Mouse (Mus musculus): Measurements from ENCODE around the gene Gpc6.

Gpc6 gene

DNA sequence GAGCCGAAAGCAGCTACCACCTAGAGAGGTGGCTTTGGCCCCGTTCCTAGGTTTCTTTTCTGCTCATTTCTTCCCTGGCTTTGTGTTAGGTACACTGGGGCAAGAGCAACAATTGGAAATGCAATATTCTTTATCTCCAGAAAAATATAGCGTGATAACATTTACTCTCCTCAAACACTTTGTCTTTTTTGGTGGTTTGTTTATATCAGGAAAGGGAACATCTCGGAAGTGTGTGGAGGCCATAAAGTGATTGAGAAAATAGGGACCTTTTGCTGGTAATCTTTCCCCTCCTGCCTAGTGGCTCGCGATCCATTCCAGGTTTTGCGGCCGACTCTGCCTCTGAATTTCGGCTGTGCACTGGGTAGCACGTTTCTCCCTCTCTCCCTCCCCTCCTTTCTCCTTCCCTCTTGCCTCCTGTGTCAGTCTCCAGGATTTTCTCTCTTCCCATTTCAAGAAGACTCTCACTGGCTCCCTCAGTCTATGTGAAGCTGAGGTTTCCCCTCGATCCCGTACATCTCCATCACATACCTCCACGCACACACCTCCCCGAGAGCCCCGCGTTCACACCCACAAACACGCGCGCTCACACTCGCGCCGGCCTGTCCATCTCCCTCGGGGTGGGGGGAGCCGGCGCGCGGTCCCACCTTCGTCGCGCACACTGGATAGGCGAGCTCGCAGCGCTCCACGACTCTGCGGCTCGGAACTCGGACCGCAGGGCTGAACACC is at the start of gene Gpc6:
Gene Gpc6, plus strand, starts transcription at position 440 of the 726 bp plus-strand sequence.
- peak; percentile 67 for DNase-seq

GRCm38 (mm10) chr14:116882480-116883044 is 42.6 kb upstream of the Gpc6 start:
- DNase-seq = no peak

GRCm38 (mm10) chr14:116894316-116894715 is 30.8 kb upstream of the Gpc6 start:
- no peak for DNase-seq

DNA sequence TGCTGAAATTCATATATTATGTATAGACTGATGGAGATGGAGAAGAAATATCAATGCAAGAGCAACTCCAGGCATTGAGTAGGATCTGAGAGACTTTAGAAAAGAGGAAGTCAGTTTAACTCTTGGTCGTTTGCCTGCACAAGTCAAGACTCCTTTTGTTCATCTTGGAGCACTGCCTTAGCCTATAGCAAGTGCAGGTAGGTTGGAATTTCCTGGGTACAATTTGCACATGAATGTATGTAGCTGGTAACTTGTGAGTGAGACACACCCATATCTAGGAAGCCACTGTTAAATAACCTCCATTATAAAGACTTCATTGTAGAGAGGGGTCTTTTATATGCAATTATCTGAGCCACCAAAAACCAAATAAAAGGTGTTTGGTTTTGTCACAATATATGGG is 27.1 kb upstream of the Gpc6 start:
- DNase-seq = no peak

DNA sequence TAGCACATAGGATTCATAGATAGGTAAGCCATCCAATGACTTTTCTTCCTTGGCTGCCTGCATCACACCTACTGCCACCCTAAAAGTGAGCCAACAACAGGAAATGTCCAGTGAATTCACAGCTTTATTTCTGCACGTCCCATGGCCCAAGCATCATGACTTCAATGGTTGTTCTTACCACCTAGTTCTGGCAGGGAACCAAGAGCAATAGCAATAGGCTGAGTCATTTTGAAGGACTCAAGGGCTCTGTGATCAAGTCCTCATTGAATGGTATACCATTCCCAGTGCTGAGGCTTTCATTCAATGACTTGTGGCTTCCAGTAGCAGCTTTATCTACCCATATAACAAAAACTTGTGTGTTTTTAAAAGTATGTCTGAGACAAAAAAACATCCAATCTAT is 13.3 kb upstream of the Gpc6 start:
- no peak for DNase-seq

DNA sequence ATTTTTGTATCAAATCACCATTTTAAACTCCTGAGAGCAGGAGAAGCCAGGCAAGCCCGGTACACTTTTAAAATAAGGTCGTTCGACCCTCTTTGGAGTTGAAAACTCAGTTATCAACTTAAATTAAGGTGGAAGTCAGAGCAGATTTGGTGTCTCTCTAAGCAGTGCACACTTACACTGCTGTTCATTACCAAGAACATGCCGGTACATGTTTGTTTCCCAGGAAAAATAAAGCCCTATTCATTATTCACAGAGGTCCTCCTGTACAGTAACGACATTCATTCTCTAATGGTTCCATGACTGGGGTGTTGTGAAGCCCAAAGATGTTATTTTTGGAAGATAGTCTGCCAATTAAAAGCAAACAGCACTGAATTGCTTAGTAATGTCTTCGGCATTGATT is 8.2 kb upstream of the Gpc6 start:
- DNase-seq = no peak

- DNase-seq = no peak
Measured at GRCm38 (mm10) chr14:116924266-116924665, 849 bp upstream of the Gpc6 start.

DNA sequence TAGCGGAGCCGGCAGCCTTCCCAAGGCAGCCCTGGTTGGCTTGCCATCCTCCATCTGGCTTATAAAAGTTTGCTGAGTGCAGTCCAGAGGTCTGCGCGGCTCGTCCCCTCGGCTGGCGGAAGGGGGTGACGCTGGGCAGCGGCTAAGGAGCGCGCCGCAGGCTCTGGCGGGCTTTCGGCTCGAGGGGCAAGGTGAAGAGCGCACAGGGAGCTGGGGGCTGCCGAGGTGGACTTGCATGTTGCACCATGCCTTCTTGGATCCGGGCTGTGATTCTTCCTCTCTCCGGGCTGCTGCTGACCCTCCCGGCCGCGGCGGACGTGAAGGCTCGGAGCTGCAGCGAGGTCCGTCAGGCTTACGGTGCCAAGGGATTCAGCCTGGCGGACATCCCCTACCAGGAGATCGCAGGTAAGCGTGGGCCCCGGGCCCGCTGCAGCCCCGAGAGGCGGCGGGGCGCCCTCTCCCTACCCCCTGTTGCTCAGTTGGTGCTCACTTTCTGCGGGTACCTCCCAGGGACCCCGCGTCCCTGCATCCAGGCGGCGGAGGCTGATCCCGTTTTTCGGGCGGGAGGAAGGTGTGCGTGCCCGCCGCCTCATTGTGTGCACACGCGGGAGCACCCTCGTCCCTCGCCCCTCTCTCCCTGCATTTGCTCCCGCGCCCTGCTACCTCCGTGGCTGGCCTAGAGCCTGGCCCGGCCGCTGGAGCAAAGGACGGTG is 732 bp downstream of the Gpc6 start:
- DNase-seq = peak; percentile 19

- DNase-seq = peak; percentile 31
Measured at GRCm38 (mm10) chr14:116926404-116927171, 1.5 kb downstream of the Gpc6 start.

GRCm38 (mm10) chr14:116927341-116928315 is 2.5 kb downstream of the Gpc6 start:
- no peak for DNase-seq

DNA sequence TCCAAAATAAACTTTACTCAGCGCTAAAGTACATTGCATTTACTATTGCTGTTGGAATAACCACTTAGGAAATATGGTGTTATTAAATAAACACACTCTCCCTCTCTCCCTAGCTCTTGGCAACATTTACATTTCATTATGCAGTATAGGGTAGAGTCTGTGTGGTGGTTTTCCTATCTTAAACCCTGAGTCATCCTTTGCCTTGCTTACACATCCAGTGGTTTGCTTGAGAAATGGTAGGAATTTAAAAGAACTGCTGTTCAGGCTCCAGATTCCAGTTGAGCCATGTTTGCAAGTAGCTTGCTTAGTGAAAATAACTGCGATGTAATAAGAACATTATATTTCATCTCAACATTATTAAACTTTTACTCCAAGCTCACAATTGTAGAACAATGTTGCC is 3.3 kb downstream of the Gpc6 start:
- no peak for DNase-seq

GRCm38 (mm10) chr14:116928796-116929529 is 3.8 kb downstream of the Gpc6 start:
- no peak for DNase-seq

DNA sequence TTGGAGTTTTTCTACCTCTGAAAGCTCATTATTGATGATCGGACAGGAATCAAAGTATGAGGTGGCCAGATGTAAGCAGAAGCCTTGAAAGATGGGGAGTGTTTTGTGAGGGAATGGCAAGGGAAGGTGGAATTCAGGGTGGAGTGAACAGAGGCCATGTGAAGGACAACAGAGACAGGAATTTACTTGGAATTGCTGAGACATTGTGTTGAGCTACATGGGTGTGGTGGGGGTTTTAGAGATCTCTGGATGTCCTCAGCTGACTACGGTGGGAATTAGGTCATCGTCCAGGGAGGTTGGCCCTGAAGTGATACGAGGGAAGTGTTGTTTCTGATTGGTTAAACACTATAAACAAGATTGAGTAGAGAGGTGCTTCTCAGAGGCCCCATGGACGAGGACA is 8.7 kb downstream of the Gpc6 start:
- DNase-seq = no peak

DNA sequence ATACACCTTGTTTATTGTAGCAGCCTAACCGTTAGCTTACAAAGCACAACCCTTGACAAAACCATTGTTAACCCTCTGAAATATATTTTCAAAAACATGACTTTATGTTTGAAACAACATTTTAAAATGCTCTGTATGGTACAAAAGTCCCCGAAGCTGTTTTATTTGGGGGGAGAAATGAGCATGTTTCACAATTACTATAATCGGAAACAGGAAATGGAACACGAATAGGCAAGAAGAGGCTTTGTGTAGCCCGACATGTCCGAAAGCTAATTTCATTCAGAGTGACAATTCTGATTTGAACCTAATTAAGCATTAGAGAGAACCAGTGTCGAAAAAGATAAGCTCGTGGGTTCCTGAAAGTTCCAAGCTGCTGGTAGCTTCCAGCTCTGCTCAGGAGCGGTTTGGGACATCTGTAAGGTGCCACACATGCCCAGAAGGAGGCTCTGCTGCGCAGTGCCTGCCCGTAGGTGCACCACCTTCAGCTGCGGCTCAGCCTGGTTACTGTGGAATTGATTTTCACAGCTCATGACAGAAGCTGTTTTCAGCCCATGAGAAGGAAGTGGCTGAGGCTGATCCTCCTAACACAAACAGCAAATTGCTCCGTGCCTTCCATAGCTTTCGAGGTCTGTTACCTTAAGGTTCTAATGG is 12.9 kb downstream of the Gpc6 start:
- DNase-seq = no peak

GRCm38 (mm10) chr14:116938735-116939134 is 13.6 kb downstream of the Gpc6 start:
- no peak for DNase-seq

GRCm38 (mm10) chr14:116939561-116939960 is 14.4 kb downstream of the Gpc6 start:
- DNase-seq = no peak

DNA sequence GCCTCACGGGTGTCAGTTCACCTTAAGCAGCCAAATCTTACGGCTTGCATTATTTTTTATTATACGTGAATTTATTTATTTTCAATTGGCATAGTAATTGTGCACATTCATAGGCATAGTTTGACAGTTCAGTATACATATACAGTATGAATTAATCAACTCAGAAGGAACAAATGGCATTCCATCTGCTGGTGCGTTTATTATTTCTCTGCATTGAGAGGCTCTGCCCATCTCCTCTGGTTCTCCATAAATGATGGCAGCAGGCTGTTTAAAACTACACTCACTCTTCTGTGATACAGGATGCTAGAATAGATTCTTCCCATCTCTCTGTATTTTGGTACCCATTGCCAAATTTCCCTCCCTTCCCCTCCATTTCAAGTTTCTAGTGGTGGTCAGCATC is 16.7 kb downstream of the Gpc6 start:
- DNase-seq = no peak

DNA sequence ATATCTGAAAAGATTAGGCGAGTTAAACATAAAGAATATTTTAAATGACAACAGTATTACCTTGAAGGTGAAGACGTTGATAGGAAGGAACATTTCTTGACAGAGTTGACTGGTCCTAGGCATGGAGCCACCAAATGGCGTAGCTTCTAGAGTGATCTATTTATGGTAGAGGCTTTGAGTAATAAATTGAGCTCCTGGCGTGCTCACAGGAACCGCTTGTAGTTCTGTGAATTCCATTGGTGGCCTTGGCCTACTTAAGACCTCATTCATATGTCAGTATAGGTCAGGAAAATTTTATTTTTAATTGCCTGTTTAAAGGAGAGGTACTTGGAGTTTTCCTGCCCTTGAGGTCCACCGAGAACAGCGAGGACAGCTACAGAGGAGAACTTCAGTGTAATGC is 18.6 kb downstream of the Gpc6 start:
- DNase-seq = no peak

DNA sequence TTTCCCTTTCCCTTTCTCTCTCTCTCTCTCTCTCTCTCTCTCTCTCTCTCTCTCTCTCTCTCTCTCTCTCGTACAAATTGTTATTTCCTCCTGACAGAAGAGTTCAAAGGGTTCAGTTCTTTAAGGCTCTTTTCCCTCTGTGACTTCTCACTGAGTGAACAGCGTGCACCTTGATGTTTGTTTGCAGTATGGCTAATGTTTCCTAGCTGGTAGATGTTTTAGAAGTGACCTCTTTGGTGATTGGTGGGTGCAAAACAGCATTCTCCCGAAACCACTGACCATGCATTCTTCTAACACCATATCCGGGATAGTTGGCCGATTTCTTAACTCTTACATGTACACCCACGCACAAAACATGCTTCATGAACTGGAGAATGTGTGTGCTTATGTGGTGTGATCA is 20.9 kb downstream of the Gpc6 start:
- no peak for DNase-seq

- no peak for DNase-seq
Measured at GRCm38 (mm10) chr14:116947461-116947860, 22.3 kb downstream of the Gpc6 start.
